Mouse (Mus musculus) gastrocnemius, postnatal 4 days (tissue): ENCODE measurements around the gene Mrps16. TPM values are rescaled to one million over a fixed set of nuclear protein-coding genes. Genes with fewer than 3 reads are reported as not detected.

ENCODE experiments used
- DNase-seq, 2 experiments: peaks; one replicate each; pipeline ENCODE4 v3.0.0; 2021 to 2022; ENCODE audit warnings: low spot score in 2 of 2, mixed read lengths in 2 of 2
- total RNA-seq, 2 experiments: library from RNA; stranded (reverse); gene quantifications; 2 replicates each; pipeline ENCODE4 v1.2.3; 2021

Gene Mrps16
- total RNA-seq, 2 experiments from 2014 or later = 51.8 to 54.7 TPM

GRCm38 (mm10) chr14:20370798-20371197 is 22.6 kb downstream of the Mrps16 start:
- DNase-seq = no peak

- DNase-seq = no peak
These were observed 25.2 kb downstream of the Mrps16 start for GRCm38 (mm10) chr14:20368271-20368670.

DNA sequence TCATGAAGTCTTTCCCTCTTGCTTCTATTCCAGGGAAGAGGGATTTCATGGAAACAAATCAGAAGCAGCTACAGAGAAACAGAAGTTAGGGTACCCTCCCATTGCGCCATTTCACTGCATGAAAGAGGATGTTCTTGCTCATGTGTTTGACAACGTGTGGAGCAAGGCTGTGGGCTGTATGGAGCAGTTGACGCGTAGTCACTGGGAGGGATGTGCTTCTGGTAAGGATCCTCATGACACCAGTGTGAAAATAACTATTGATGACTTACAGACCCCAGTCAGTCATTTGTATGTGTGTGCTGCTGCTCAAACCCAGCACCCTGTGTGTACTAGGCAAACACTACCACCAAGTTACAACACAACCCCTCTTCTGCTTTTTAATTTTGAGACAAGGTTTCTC is 30.2 kb downstream of the Mrps16 start:
- no peak for DNase-seq

- peak; percentile 76 to 92 for DNase-seq
These were observed 45.4 kb downstream of the Mrps16 start, which contains the start of the genes Ecd and Fam149b for GRCm38 (mm10) chr14:20347991-20348541. Gene Ecd (minus strand): TSS chr14:20348121. Gene Fam149b (plus strand): TSS chr14:20348162.

DNA sequence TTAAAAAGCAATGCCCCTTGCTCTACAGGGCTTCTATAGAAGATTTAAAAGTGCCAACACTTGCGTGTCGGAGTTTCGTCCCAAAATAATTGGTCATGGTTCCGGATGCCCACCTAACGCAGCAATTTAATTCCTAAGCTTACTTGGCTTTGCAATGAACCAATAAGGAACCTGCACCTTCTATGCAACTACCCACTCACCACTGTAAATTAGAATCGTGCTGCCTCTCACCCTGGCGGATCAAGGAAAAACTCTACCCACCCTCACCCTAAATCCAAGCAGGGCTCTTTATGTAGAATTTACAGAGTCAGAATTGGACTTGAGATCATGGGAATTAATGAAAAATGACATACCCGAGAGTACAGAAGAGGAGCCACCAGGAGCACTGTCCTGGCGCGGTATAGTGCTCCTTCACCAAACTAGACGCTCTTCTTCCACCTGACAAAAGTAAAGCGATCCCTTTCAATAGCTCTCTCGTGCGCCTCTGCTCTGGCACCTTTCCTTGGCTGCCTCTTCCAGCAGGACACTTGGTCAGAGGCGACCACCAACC is 45.9 kb downstream of the Mrps16 start:
- no peak for DNase-seq

- DNase-seq = no peak
These were observed 47.5 kb downstream of the Mrps16 start for GRCm38 (mm10) chr14:20345885-20346284.

GRCm38 (mm10) chr14:20340866-20341265 is 52.6 kb downstream of the Mrps16 start:
- DNase-seq = no peak

DNA sequence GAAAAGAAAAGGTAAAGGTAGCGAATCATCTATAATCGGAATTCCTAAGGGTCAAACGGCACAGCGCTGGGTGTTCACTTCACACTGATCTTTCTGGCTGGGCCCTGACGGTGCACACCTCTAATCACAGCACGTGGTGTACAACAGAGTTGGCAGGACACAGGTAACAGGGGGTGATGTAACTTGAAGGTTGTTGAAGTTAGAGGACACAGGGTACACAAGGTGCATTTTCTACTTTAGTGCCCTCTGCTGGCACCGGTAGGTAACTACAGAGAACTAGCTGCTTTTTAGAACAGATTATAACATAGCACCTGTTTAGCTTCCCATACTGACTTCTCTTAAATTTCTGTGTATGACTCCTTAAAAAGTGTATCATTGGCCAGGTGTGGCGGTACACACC is 53.3 kb downstream of the Mrps16 start:
- no peak for DNase-seq

GRCm38 (mm10) chr14:20339415-20339814 is 54.0 kb downstream of the Mrps16 start:
- DNase-seq = no peak

Other genes starting within 250 kb of the Mrps16 start
- 1 to 10 TPM; 1.6 to 2.9 TPM for gene Kcnk5, start 211.8 kb downstream of the Mrps16 start, total RNA-seq
- gene Kcnk16, start 124.4 kb downstream of the Mrps16 start, total RNA-seq = not detected
- 10 to 100 TPM; 17.1 to 21.1 TPM for gene Nudt13, start 98.9 kb downstream of the Mrps16 start, total RNA-seq
- 10 to 100 TPM; 26.8 to 34.3 TPM for gene Ecd, start 45.5 kb downstream of the Mrps16 start, total RNA-seq
- gene Fam149b, start 45.5 kb downstream of the Mrps16 start, total RNA-seq = 10 to 100 TPM; 28.7 to 31.7 TPM
- gene Dnajc9, start 4.7 kb downstream of the Mrps16 start, total RNA-seq = 10 to 100 TPM; 27.5 to 29.9 TPM
- gene Cfap70, start 58.6 kb upstream of the Mrps16 start, total RNA-seq = under 1 TPM; 0.21 to 0.64 TPM
- gene Anxa7, start 86.5 kb upstream of the Mrps16 start, total RNA-seq = 10 to 100 TPM; 43.1 to 52.3 TPM
- gene Mss51, start 103.3 kb upstream of the Mrps16 start, total RNA-seq = 1 to 10 TPM; 2.6 to 5.7 TPM
- 100 to 1,000 TPM; 116 to 125 TPM for gene Ppp3cb, start 152.9 kb upstream of the Mrps16 start, total RNA-seq
- gene Usp54, start 247.4 kb upstream of the Mrps16 start, total RNA-seq = 10 to 100 TPM; 12.6 to 14.3 TPM